Mouse (Mus musculus) neural tube, embryonic 14.5 days (tissue): ENCODE measurements at regions not wholly inside any gene's neighbourhood (a gene's known extent, or its start where the extent isn't known, plus 50 kb on each side); places are given as distances from the start of the nearest gene placed in this dataset.

Source experiments
- ATAC-seq: fragments of 200-750 bp; cut with Nextera tagmentation; 2 replicates; pipeline ENCODE4 v1.8.0; 2017; ENCODE audit warnings: low read depth, mild to moderate bottlenecking, moderate TSS enrichment, moderate library complexity
- H3K27ac ChIP-seq: fragments of 300-500 bp; sonication (generic); 2 replicates; pipeline ENCODE4 v1.5.1; 2014; ENCODE audit warnings: low read depth, mild to moderate bottlenecking, control low read depth, low read length, moderate library complexity, mixed read lengths
- H3K27me3 ChIP-seq: fragments of 300-500 bp; sonication (generic); 2 replicates; pipeline ENCODE4 v1.6.1; 2014; ENCODE audit warnings: low read length; ENCODE audit not compliant: control insufficient read depth, insufficient read depth
- H3K36me3 ChIP-seq: fragments of 300-500 bp; sonication (generic); 2 replicates; pipeline ENCODE4 v1.6.1; 2014; ENCODE audit warnings: low read length, mixed read lengths; ENCODE audit not compliant: control insufficient read depth, insufficient read depth
- H3K4me1 ChIP-seq: fragments of 300-500 bp; sonication (generic); 2 replicates; pipeline ENCODE4 v1.6.1; 2014; ENCODE audit warnings: low read length; ENCODE audit not compliant: control insufficient read depth, insufficient read depth
- H3K4me2 ChIP-seq: fragments of 300-500 bp; sonication (generic); 2 replicates; pipeline ENCODE4 v1.6.1; 2014; ENCODE audit warnings: mild to moderate bottlenecking, low read depth, low read length, control low read depth
- H3K4me3 ChIP-seq: fragments of 300-500 bp; sonication (generic); 2 replicates; pipeline ENCODE4 v1.5.1; 2014; ENCODE audit warnings: low read depth, low read length, control low read depth, mixed read lengths
- H3K9ac ChIP-seq: fragments of 300-500 bp; sonication (generic); replicated peaks from 2 replicates; pipeline ENCODE4 v1.6.1; 2014; ENCODE audit warnings: low read depth, mild to moderate bottlenecking, control low read depth, low read length, mixed read lengths
- H3K9me3 ChIP-seq: fragments of 300-500 bp; sonication (generic); 2 replicates; pipeline ENCODE4 v1.6.1; 2016; ENCODE audit warnings: low read length; ENCODE audit not compliant: control insufficient read depth
- WGBS: fragments of 180-500 bp; shearing (Covaris S2); extraction: QIAGEN DNeasy Blood & Tissue Kit; methylation state at CpG from one replicate; pipeline ENCODE4 v1.1.7; 2014; 5-methylcytosine and 5-hydroxymethylcytosine counted together

DNA sequence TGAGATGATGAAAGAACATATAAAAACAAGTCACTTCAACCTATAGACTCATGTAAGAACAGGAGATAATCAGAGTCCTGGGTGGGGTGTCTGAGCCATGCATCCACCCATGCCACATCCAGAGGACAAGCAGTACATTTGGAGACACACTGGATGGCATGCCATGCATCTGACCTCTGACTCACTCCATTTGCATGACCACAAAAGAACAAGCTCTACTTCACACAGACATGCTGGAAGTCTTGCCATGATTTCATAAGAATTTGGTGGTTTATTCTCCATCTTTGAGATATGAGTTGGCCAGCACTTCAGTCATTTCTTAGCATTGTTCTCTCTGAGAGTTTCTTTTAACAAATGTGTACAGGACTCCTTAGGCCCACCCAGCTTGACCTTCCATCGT, 329.5 kb downstream of the Nr2f2 start:
- H3K9ac ChIP-seq: no peak overlapping the region
- no peaks in the 10 kb centered on the region for H3K36me3 ChIP-seq
- H3K4me3 ChIP-seq: no peak overlapping the region
- 74% methylated on average over 1 of the region's 1 CpGs for WGBS
- ATAC-seq: no peak
- no peaks in the 10 kb centered on the region for H3K9me3 ChIP-seq
- no peak overlapping the region for H3K27ac ChIP-seq
- H3K4me1 ChIP-seq: no peaks in the 10 kb centered on the region
- no peaks in the 10 kb centered on the region for H3K27me3 ChIP-seq
- H3K4me2 ChIP-seq: no peak overlapping the region

DNA sequence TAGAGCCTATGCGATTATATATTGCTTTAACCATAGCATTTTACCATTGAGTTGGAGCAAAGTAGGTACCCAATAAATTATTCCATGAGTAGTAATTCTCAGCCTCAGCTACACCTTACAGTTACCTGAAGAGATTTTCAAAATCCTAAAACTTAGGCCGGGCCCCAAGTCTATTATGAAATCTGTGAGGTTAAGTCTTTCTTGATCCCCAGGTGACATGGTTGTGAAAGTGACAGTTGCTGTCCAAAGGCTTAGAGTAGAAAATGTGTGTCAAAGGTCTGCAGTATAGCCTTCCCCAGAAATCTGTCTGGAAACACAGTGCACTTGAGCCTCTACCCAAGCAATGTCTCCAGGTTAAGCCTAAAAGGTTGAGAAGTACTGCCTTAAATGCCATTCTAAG, 333.7 kb downstream of the Nr2f2 start:
- no peak overlapping the region for H3K4me3 ChIP-seq
- no peak for ATAC-seq
- WGBS: 97% methylated on average over 2 of the region's 2 CpGs
- H3K9ac ChIP-seq: no peak overlapping the region
- H3K27me3 ChIP-seq: no peaks in the 10 kb centered on the region
- H3K9me3 ChIP-seq: no peaks in the 10 kb centered on the region
- H3K27ac ChIP-seq: no peak overlapping the region
- H3K4me1 ChIP-seq: no peaks in the 10 kb centered on the region
- no peak overlapping the region for H3K4me2 ChIP-seq
- H3K36me3 ChIP-seq: no peaks in the 10 kb centered on the region

DNA sequence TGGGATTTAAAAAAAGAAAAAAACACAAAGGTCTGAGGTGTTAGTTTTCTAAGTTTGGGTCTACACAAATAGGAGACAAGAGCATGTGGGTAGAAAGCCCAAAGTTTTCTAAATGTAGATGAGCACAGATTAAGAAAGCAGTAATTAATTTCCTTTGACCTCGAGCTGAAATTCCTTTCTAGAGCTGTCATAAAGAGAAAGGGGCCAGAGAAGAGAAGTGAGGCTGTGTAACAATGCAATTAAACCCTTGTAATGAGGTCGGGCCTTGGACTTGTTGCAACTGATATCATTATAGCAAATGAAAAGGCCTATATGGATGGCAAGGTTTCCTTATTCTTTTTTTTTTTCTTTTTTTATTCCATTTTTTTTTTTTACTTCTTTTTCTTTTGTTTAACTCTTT, 337.2 kb downstream of the Nr2f2 start:
- whole genome bisulfite sequencing: 64% methylated on average over 2 of the region's 2 CpGs
- H3K27ac ChIP-seq: no peak overlapping the region
- H3K4me3 ChIP-seq: no peak overlapping the region
- no peaks in the 10 kb centered on the region for H3K27me3 ChIP-seq
- no peaks in the 10 kb centered on the region for H3K4me1 ChIP-seq
- no peaks in the 10 kb centered on the region for H3K36me3 ChIP-seq
- no peaks in the 10 kb centered on the region for H3K9me3 ChIP-seq
- H3K4me2 ChIP-seq: no peak overlapping the region
- ATAC-seq: no peak
- H3K9ac ChIP-seq: no peak overlapping the region

DNA sequence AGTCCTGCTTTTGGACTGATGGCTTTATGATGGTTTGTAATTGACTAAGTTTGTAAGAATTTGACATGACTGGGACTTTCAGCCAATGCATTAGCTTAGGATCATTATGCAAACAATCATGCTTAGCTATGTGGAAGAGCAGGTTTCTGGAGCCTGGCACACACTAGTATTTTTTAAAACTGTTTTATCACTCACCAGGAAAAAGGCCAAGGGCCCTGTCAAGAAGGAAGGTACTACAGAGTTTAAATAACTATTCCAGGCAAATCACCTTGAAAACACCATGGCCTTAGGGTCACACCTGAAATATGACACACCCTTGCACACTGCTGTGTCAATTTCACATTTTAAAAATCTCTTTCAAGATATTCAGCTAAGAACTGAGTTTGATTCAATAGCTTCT, 341.0 kb downstream of the Nr2f2 start:
- Histone ChIP-seq H3K27ac (no peak overlapping the region), H3K9ac (no peak overlapping the region), H3K4me2 (no peak overlapping the region), H3K27me3 (no peaks in the 10 kb centered on the region), H3K36me3 (no peaks in the 10 kb centered on the region), H3K9me3 (no peaks in the 10 kb centered on the region), H3K4me3 (no peak overlapping the region), H3K4me1 (no peaks in the 10 kb centered on the region)
- ATAC-seq: no peak

DNA sequence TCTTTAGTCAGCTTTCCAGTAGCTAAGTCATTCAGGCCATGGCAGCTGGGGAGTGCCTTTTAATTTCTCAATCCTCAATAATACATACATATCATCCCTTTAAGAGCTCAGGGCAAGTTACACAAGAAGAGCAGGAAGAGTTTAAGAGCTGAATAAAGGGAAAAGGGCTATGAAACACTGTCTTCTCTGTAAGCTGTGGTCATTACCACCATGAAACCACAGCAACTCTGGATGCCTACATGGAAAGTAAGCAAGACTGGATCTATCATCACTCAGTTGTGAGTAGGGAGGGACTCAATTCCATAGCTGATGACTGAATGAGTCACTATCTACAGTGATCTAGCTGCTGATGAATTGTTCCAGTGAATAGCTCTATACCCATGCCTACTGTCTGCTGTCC, 349.9 kb downstream of the Nr2f2 start:
- no peaks in the 10 kb centered on the region for H3K36me3 ChIP-seq
- no peak overlapping the region for H3K9ac ChIP-seq
- no peak overlapping the region for H3K4me3 ChIP-seq
- no peak overlapping the region for H3K27ac ChIP-seq
- H3K4me2 ChIP-seq: no peak overlapping the region
- no peaks in the 10 kb centered on the region for H3K4me1 ChIP-seq
- ATAC-seq: no peak
- H3K9me3 ChIP-seq: no peaks in the 10 kb centered on the region
- H3K27me3 ChIP-seq: no peaks in the 10 kb centered on the region

DNA sequence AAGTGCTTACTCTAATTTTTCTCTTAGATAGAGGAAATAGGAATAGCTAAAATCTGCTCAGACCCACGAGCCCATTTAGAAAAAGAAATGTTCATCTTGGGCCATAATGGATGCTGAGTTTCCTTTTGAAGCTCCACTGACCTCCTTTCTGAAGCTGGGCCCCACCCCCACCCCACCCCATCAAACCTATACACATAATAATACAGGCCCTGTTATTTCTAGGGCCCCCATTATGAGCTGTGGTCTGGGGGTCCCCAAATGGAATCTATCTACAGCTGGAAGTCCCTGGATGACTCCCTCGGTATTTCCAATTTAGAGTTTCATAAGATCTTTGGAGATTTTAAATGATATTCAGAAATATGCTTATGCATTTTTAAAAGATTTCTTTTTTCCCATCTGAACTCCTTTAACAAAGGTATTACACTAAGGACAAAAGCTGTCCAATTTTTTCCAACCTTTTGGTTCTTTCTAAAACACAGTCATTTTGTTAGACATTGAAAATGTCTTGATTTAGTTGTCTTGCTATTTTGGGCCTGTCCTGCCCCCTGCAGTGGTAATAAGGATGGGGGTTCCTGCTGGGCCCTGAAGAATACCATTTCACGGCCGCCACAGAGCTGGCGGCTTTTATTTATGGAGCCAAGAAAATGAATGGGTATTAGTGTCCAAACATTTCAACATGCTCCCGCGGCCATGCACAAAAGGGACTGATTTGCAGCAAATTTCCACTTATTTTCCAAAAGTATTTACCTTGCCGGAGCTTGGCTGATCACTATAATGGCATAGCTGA, 363.1 kb downstream of the Nr2f2 start:
- 12% methylated on average over 8 of the region's 8 CpGs for WGBS
- H3K27ac ChIP-seq: no peak overlapping the region

DNA sequence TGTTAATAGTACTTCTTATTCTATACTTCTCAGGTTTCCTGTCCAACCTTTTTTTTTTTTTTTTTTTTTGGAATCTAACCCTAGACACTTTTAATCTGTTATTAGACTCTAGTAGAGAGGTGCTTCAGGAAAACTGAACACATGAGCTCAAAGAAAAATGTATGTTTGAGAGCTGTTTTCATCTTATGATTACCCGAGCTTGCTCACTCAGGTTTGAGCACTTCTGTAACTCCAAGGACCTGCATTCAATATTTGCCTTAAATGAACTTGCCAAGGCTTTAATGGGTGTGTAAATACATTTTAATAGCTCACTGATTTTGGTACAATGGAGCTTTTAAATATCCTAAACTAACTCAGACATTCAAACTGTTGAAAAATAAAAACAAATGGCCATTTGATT, 367.8 kb downstream of the Nr2f2 start:
- no peaks in the 10 kb centered on the region for H3K36me3 ChIP-seq
- no peak overlapping the region for H3K4me3 ChIP-seq
- H3K4me1 ChIP-seq: no peaks in the 10 kb centered on the region
- H3K9ac ChIP-seq: no peak overlapping the region
- H3K9me3 ChIP-seq: no peaks in the 10 kb centered on the region
- ATAC-seq: no peak
- WGBS: 74% methylated on average over 1 of the region's 1 CpGs
- no peak overlapping the region for H3K4me2 ChIP-seq
- no peak overlapping the region for H3K27ac ChIP-seq
- peaks cover 13% of the 10 kb centered on the region; the same call in 1 of the 2 replicates for H3K27me3 ChIP-seq

More for the DNA sequence above, 363.1 kb downstream of the Nr2f2 start:
- no peaks in the 10 kb centered on the region for H3K36me3 ChIP-seq
- no peak overlapping the region for H3K9ac ChIP-seq
- H3K4me2 ChIP-seq: no peak overlapping the region
- peaks cover 3% of the 10 kb centered on the region; the same call in 1 of the 2 replicates for H3K27me3 ChIP-seq
- no peaks in the 10 kb centered on the region for H3K9me3 ChIP-seq
- ATAC-seq: no peak
- H3K4me3 ChIP-seq: no peak overlapping the region
- H3K4me1 ChIP-seq: no peaks in the 10 kb centered on the region

DNA sequence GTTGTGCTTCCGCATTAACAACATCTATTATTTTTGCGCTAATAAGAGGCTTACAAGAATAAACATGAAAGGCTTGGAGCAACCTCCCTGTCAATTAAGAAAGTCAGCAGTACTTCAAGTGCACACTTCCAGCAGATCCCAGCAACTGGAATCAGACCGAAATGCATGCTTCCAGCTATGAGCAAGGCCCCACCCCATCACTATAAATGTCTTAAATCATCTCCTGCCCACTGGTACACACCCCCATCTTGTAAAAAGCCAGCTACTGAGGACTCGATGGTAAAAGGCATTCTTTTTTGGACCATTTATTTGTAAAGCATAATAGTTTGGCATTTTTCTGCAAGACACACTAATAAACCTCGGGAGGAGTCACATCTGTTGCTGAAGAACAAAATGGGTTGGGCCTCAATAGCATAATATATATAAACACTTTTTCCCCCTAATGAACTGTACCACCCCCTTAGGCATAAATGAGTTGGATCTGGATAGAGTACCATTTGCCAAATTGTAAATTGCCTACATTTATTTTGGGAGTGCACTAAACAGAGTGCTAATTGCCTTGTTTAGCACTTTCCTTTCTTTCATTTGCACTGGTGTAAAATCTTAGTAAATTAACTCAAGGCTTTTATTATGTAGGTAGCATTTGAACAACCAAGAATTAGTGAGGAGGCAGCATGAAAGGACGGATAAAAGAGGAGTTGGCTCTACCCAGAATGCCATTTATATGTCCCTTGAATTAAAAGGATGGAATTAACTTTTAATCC, 371.8 kb downstream of the Nr2f2 start:
- 43% methylated on average over 6 of the region's 6 CpGs for WGBS

More for the DNA sequence above, 371.8 kb downstream of the Nr2f2 start:
- Histone ChIP-seq H3K4me1 (no peaks in the 10 kb centered on the region), H3K27me3 (peaks cover 19% of the 10 kb centered on the region; the same call in 1 of the 2 replicates), H3K36me3 (no peaks in the 10 kb centered on the region), H3K4me2 (no peak overlapping the region), H3K27ac (no peak overlapping the region), H3K9me3 (no peaks in the 10 kb centered on the region), H3K9ac (no peak overlapping the region), H3K4me3 (no peak overlapping the region)
- no peak for ATAC-seq
